Mouse (Mus musculus) 416B (cell line): ENCODE measurements at regions not wholly inside any gene's neighbourhood (a gene's known extent, or its start where the extent isn't known, plus 50 kb on each side); places are given as distances from the start of the nearest gene placed in this dataset.
A peak's percentile ranks its signal among the peaks of the same experiment; 100 is the strongest.

Experiments
- DNase-seq: peaks from one replicate; pipeline ENCODE4 v3.0.0; 2011; ENCODE audit warnings: low read depth

GRCm38 (mm10) chr14:110685247-110685646 lies 69.7 kb downstream of the Slitrk6 start:
- no peak for DNase-seq

- DNase-seq, result no peak
These were observed 75.2 kb downstream of the Slitrk6 start for GRCm38 (mm10) chr14:110679741-110680140.

GRCm38 (mm10) chr14:110665712-110666111 lies 89.2 kb downstream of the Slitrk6 start:
- DNase-seq, result no peak

DNA sequence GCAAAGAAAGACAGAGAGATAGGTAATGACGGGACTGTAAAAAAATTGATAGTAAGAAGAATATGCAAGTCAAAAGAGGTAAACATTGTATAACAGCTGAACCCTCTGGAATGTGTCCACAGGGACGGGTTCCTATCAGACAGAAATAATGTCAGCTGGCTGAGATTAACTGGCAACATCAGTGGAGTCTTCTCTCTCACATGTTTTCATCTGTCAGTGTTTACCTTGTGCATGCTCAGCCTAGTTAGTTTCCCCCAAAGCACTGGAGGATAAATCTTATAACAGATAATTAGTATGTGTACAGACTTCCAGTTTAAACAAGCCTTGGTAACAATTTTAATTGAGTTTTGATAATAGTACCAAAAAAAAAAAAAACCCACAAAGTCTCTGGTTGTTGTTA lies 91.7 kb downstream of the Slitrk6 start:
- DNase-seq, result no peak

DNA sequence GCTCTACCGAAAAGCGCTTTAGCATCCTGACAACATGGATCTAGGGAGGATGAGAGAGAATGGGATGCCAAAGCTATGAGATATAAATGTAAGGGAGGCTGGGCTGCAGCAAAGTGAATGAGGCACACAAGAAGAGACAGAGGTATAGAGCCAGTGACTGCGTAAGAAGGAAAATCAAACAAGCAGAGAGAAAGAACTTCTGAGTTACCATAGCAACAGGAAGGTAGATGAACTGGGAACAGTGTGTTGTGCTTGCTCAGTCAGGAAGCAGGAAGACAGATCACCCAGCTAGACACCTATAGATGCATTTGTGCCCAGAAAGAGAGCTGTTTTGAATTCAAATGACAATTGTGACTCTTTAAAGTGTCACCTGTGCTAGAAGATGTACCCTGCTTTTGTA lies 120.8 kb downstream of the Slitrk6 start:
- DNase-seq, result no peak

GRCm38 (mm10) chr14:110623716-110624115 lies 131.2 kb downstream of the Slitrk6 start:
- DNase-seq, result no peak

DNA sequence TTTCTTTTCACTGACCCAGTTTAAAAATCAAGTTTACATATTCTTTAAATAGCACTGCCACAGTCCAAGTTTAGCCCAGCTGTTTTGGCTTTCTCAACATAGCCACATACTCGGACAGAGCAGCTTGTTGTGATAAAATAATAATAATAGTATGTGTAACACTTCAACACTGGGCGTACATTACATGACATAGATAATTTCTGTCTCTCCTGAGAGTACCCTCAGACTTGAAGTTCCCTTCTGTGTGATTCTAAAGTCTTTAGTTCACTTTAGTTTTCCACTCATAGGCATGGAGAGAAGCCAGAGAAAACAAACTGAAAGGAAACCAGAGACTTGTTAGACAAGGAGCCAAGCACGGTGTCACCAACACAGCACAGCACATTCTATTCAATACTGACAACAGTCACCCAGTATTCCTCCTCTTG lies 136.4 kb downstream of the Slitrk6 start:
- DNase-seq, result peak; percentile 6

GRCm38 (mm10) chr14:110616447-110616846 lies 138.5 kb downstream of the Slitrk6 start:
- DNase-seq, result no peak

DNA sequence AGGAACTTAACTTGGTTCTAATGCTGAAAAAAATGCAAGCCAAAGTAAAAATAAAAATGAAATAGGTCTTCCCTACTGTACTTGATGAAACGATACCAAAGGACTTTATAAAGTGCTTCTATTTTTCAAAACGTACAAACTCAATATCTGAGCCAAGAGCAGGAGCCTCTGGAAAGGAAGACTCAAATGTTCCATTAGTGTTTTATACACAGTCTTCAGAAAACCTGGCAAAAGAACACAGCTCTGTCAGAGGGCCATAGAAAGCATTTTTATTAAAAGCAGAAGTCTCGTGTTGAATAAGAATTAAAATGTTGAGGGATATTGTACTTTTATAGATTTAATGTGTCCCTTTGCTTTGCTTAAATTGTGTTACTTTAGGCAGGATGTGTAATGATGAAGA lies 174.6 kb downstream of the Slitrk6 start:
- DNase-seq, result no peak

DNA sequence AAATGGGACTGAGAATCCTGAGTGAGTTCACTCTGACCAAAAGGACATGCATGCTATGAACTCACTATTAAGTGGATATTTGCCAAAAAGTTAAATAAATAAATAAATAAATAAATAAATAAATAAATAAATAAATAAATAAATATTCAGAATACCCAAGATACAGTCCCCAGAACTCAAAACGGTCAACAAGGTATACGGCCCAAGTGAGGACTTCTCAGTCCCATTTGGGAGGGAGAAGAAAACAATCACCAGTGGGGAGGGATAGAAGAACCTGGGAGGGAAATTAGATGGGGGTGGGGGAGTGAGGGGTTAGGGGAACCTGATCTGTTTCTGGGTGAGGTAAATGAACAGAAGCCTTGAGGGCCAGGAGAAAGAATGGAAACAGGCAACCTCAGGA lies 184.2 kb downstream of the Slitrk6 start:
- no peak for DNase-seq

GRCm38 (mm10) chr14:110565783-110566445 lies 189.0 kb downstream of the Slitrk6 start:
- no peak for DNase-seq

- DNase-seq, result peak; percentile 68
These were observed 190.3 kb downstream of the Slitrk6 start for GRCm38 (mm10) chr14:110564621-110565020.

- DNase-seq, result no peak
These were observed 209.7 kb downstream of the Slitrk6 start for GRCm38 (mm10) chr14:110545265-110545664.

DNA sequence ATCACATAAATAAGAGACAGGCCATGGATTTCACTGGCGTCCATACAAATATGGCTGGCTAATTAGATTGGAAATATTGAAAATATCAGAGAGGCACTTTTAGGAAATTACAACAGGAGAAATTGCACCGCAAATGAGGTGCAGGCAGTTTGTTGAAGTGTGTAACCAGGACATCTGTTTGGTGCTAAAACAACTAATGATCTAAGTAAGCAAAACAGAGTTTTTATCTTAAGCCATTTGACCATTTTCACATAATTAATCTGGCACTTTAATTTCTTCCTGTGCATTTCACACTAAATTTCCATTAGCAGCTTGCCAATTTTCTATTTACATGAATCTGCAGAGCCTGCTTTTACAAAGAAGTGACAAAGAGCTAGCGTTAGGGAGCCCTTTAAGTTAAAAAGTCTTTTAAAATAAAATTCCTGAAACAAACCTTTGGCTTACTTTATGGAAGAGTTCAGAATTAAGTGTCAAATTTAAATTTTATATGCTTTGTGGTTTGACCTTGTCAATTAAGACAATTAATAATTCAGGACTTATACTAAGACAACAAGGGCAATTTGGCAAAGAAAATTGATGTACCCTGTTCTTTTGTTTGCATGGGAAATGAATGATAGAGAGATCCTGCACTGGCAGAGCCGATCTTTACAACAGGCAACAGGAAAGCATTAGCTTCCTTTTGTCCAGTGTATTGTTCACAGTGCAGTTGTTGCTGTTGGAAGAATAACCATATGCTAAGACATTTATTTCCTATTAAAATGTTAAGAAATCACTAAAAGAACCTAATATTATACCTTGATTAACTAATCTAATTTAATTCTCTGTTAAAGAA lies 211.4 kb downstream of the Slitrk6 start:
- DNase-seq, result no peak

DNA sequence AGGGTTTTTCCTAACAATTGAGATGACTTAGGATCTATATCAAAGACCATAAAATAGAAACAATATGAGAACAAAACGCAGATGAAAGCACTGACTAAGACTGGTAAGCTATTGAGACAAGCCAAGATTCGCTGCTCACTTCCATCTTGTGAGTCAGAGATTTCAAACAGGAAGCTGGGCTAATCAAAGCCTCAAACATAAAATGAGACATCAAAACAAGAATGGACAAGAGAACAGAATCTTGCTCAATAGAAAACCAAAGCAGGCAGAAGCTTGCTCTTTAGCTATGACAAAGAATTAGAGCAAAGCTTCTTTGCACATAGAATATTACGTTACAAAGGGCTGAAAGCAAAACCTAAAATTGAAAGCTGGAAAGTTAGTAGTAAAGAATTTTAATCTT lies 227.6 kb downstream of the Slitrk6 start:
- peak; percentile 61 for DNase-seq

- no peak for DNase-seq
These were observed 269.9 kb downstream of the Slitrk6 start for GRCm38 (mm10) chr14:110485057-110485456.

GRCm38 (mm10) chr14:110472743-110473142 lies 282.2 kb downstream of the Slitrk6 start:
- DNase-seq, result no peak

DNA sequence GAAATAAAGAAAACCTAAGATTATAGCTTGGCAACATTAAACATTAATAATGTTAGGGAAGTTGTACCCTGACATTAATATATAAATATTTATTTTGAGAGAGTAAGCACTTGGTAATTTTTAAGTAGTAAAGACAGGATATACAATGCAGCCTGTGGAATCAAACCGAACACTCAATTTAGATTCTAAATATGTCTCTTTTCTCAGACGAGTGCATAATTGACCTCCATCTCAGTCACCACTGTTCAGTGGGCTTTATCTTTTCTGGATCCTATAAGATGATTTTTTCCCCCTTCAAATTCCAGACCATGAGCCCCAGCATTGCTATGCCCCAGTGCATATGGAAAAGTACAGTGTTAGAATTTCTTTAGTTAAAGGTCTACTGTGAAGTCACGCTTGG lies 282.8 kb downstream of the Slitrk6 start:
- DNase-seq, result no peak

- DNase-seq, result no peak
These were observed 284.2 kb downstream of the Slitrk6 start for GRCm38 (mm10) chr14:110470714-110471113.

DNA sequence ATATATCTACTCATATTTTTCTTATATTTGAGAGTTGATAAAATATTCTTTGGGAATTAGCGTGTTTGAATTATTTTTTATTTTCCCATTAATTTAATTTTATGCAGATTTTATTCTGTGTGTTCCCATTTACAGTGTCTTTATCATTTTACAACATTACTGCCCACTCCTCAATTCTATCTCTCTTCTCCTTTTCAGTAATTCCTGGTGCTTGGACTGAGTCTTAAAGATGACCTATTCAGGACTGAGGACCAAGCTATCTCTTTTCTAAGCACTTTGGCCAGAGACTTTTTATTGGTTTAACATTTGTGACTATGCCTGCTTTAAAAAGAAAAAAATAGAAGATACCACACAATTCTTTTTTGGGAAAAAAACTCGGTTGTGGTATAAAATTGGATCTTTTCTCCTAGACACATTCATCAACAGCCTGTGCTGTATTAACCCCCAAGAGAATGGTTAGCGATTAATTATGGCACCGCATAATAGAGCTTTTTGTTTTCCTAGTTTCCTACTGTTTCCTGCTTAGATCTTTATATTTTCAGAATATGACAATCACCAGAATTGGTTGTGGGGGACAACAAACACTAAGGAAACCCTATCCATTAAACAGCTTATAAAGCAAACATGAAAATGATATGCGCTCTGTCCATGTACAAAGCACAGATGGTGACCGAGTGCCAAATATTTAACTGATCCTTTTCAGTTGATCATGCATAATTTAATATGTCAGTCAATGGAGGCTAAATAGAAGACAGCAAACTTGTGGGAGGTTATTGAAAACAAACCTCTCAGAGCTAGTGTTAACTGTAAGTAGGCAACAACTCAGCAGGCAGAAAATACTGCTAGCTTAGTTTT lies 286.3 kb downstream of the Slitrk6 start:
- DNase-seq, result no peak
